Mouse (Mus musculus) heart, embryonic 12.5 days (tissue): ENCODE measurements at regions not wholly inside any gene's neighbourhood (a gene's known extent, or its start where the extent isn't known, plus 50 kb on each side); places are given as distances from the start of the nearest gene placed in this dataset.

ENCODE experiments used
- ATAC-seq: fragments of 200-750 bp; cut with Nextera tagmentation; 2 replicates; pipeline ENCODE4 v1.8.0; 2017; ENCODE audit warnings: moderate TSS enrichment, moderate library complexity; ENCODE audit not compliant: insufficient number of reproducible peaks, low FRiP score
- H3K27ac ChIP-seq: fragments of 300-500 bp; sonication (generic); 2 replicates; pipeline ENCODE4 v1.5.1; 2016; ENCODE audit warnings: mild to moderate bottlenecking, moderate library complexity; ENCODE audit not compliant: poor library complexity, severe bottlenecking
- H3K27me3 ChIP-seq: fragments of 300-500 bp; sonication (generic); replicated peaks from 2 replicates; pipeline ENCODE4 v1.6.1; 2016; ENCODE audit warnings: mild to moderate bottlenecking, moderate library complexity
- H3K36me3 ChIP-seq: fragments of 300-500 bp; sonication (generic); 2 replicates; pipeline ENCODE4 v1.6.1; 2016; ENCODE audit warnings: mild to moderate bottlenecking, moderate library complexity
- H3K4me1 ChIP-seq: fragments of 300-500 bp; sonication (generic); replicated peaks from 2 replicates; pipeline ENCODE4 v1.6.1; 2016; ENCODE audit warnings: mild to moderate bottlenecking
- H3K4me2 ChIP-seq: fragments of 300-500 bp; sonication (generic); 2 replicates; pipeline ENCODE4 v1.6.1; 2016; ENCODE audit warnings: mild to moderate bottlenecking, moderate library complexity
- H3K4me3 ChIP-seq: fragments of 300-500 bp; sonication (generic); 2 replicates; pipeline ENCODE4 v1.5.1; 2016; ENCODE audit warnings: mild to moderate bottlenecking
- H3K9ac ChIP-seq: fragments of 300-500 bp; sonication (generic); 2 replicates; pipeline ENCODE4 v1.6.1; 2016; ENCODE audit warnings: mild to moderate bottlenecking, moderate library complexity
- H3K9me3 ChIP-seq: fragments of 300-500 bp; sonication (generic); replicated peaks from 2 replicates; pipeline ENCODE4 v1.6.1; 2016; ENCODE audit warnings: mild to moderate bottlenecking, moderate library complexity
- WGBS: fragments of 180-500 bp; shearing (Covaris S2); methylation state at CpG from one replicate; pipeline ENCODE4 v1.1.7; 2016; 5-methylcytosine and 5-hydroxymethylcytosine counted together

- WGBS: 10% methylated on average over 6 of the region's 6 CpGs
- Histone ChIP-seq H3K9ac (no peak overlapping the region), H3K4me1 (peaks cover 34% of the 10 kb centered on the region)
Observed at GRCm38 (mm10) chr3:104319377-104319776, 99.2 kb upstream of the Magi3 start.

GRCm38 (mm10) chr3:104318911-104319310 lies 98.7 kb upstream of the Magi3 start:
- H3K4me1 ChIP-seq: peaks cover 34% of the 10 kb centered on the region
- no peak overlapping the region for H3K4me3 ChIP-seq
- H3K27me3 ChIP-seq: no peaks in the 10 kb centered on the region
- H3K36me3 ChIP-seq: no peaks in the 10 kb centered on the region
- 5% methylated on average over 8 of the region's 8 CpGs for WGBS
- H3K9me3 ChIP-seq: no peaks in the 10 kb centered on the region
- no peak overlapping the region for H3K9ac ChIP-seq
- peak overlapping the region; percentile 68 for H3K27ac ChIP-seq
- peak; percentile 75; the same call in 1 of the 2 replicates for ATAC-seq
- peak overlapping the region; percentile 48 for H3K4me2 ChIP-seq

More at GRCm38 (mm10) chr3:104319377-104319776, 99.2 kb upstream of the Magi3 start:
- Histone ChIP-seq H3K27me3 (no peaks in the 10 kb centered on the region), H3K27ac (peak overlapping the region; percentile 68), H3K36me3 (no peaks in the 10 kb centered on the region), H3K9me3 (no peaks in the 10 kb centered on the region), H3K4me2 (peak overlapping the region; percentile 48), H3K4me3 (no peak overlapping the region)
- ATAC-seq: peak; percentile 59

- peaks cover 31% of the 10 kb centered on the region for H3K4me1 ChIP-seq
- H3K4me3 ChIP-seq: no peak overlapping the region
- no peaks in the 10 kb centered on the region for H3K27me3 ChIP-seq
- H3K27ac ChIP-seq: no peak overlapping the region
- 59% methylated on average over 4 of the region's 4 CpGs for WGBS
- H3K9ac ChIP-seq: no peak overlapping the region
- H3K4me2 ChIP-seq: no peak overlapping the region
- no peak for ATAC-seq
- no peaks in the 10 kb centered on the region for H3K36me3 ChIP-seq
- H3K9me3 ChIP-seq: no peaks in the 10 kb centered on the region
Observed at GRCm38 (mm10) chr3:104317528-104317927, 97.4 kb upstream of the Magi3 start.

- H3K4me3 ChIP-seq: no peak overlapping the region
- no peaks in the 10 kb centered on the region for H3K36me3 ChIP-seq
- 58% methylated on average over 4 of the region's 4 CpGs for WGBS
- no peak overlapping the region for H3K4me2 ChIP-seq
- ATAC-seq: no peak
- H3K4me1 ChIP-seq: peaks cover 16% of the 10 kb centered on the region
- no peak overlapping the region for H3K9ac ChIP-seq
- H3K27me3 ChIP-seq: no peaks in the 10 kb centered on the region
- H3K9me3 ChIP-seq: no peaks in the 10 kb centered on the region
- no peak overlapping the region for H3K27ac ChIP-seq
Observed at GRCm38 (mm10) chr3:104313063-104313462, 92.9 kb upstream of the Magi3 start.

- no peak overlapping the region for H3K27ac ChIP-seq
- peaks cover 23% of the 10 kb centered on the region for H3K4me1 ChIP-seq
- no peaks in the 10 kb centered on the region for H3K9me3 ChIP-seq
- no peaks in the 10 kb centered on the region for H3K36me3 ChIP-seq
- H3K27me3 ChIP-seq: no peaks in the 10 kb centered on the region
- ATAC-seq: no peak
- WGBS: 84% methylated on average over 1 of the region's 1 CpGs
- no peak overlapping the region for H3K4me2 ChIP-seq
- no peak overlapping the region for H3K9ac ChIP-seq
- H3K4me3 ChIP-seq: no peak overlapping the region
Observed at GRCm38 (mm10) chr3:104306961-104307360, 86.8 kb upstream of the Magi3 start.

- Histone ChIP-seq H3K27ac (no peak overlapping the region; the same call in 1 of the 2 replicates), H3K9ac (no peak overlapping the region), H3K27me3 (no peaks in the 10 kb centered on the region), H3K9me3 (no peaks in the 10 kb centered on the region), H3K4me1 (peaks cover 28% of the 10 kb centered on the region), H3K4me2 (peak overlapping the region; percentile 37), H3K36me3 (no peaks in the 10 kb centered on the region), H3K4me3 (no peak overlapping the region)
- no peak for ATAC-seq
- 8% methylated on average over 12 of the region's 12 CpGs for WGBS
Observed at GRCm38 (mm10) chr3:104305904-104306563, 85.9 kb upstream of the Magi3 start.

- H3K4me3 ChIP-seq: no peak overlapping the region
- H3K9ac ChIP-seq: no peak overlapping the region
- no peak overlapping the region for H3K27ac ChIP-seq
- no peaks in the 10 kb centered on the region for H3K27me3 ChIP-seq
- H3K36me3 ChIP-seq: no peaks in the 10 kb centered on the region
- WGBS: 80% methylated on average over 7 of the region's 7 CpGs
- no peaks in the 10 kb centered on the region for H3K9me3 ChIP-seq
- peaks cover 29% of the 10 kb centered on the region for H3K4me1 ChIP-seq
- ATAC-seq: no peak
- H3K4me2 ChIP-seq: no peak overlapping the region
Observed at GRCm38 (mm10) chr3:104303577-104303976, 83.4 kb upstream of the Magi3 start.

- H3K9ac ChIP-seq: no peak overlapping the region
- no peak for ATAC-seq
Observed at GRCm38 (mm10) chr3:104300201-104300600, 80.0 kb upstream of the Magi3 start.

GRCm38 (mm10) chr3:104298878-104299277 lies 78.7 kb upstream of the Magi3 start:
- ATAC-seq: 0 out of 2 replicates have a peak, but pooled peaks have one; percentile 36

More at GRCm38 (mm10) chr3:104300201-104300600, 80.0 kb upstream of the Magi3 start:
- no peak overlapping the region for H3K4me3 ChIP-seq
- no peak overlapping the region for H3K27ac ChIP-seq
- H3K4me1 ChIP-seq: peaks cover 22% of the 10 kb centered on the region
- H3K9me3 ChIP-seq: no peaks in the 10 kb centered on the region
- no peak overlapping the region for H3K4me2 ChIP-seq
- H3K36me3 ChIP-seq: no peaks in the 10 kb centered on the region
- 90% methylated on average over 5 of the region's 5 CpGs for WGBS
- no peaks in the 10 kb centered on the region for H3K27me3 ChIP-seq

GRCm38 (mm10) chr3:104298409-104298808 lies 78.2 kb upstream of the Magi3 start:
- no peak for ATAC-seq
- H3K27ac ChIP-seq: no peak overlapping the region
- no peaks in the 10 kb centered on the region for H3K9me3 ChIP-seq
- no peaks in the 10 kb centered on the region for H3K36me3 ChIP-seq
- H3K9ac ChIP-seq: no peak overlapping the region
- no peak overlapping the region for H3K4me3 ChIP-seq
- peaks cover 28% of the 10 kb centered on the region for H3K4me1 ChIP-seq
- no peak overlapping the region for H3K4me2 ChIP-seq
- H3K27me3 ChIP-seq: no peaks in the 10 kb centered on the region
- WGBS: 82% methylated on average over 2 of the region's 2 CpGs

More at GRCm38 (mm10) chr3:104298878-104299277, 78.7 kb upstream of the Magi3 start:
- H3K4me3 ChIP-seq: no peak overlapping the region
- no peak overlapping the region for H3K27ac ChIP-seq
- no peak overlapping the region for H3K9ac ChIP-seq
- H3K27me3 ChIP-seq: no peaks in the 10 kb centered on the region
- no peaks in the 10 kb centered on the region for H3K36me3 ChIP-seq
- H3K4me1 ChIP-seq: peaks cover 28% of the 10 kb centered on the region
- H3K4me2 ChIP-seq: no peak overlapping the region
- WGBS: 41% methylated on average over 4 of the region's 4 CpGs
- no peaks in the 10 kb centered on the region for H3K9me3 ChIP-seq

- Histone ChIP-seq H3K9me3 (no peaks in the 10 kb centered on the region), H3K36me3 (no peaks in the 10 kb centered on the region), H3K9ac (no peak overlapping the region), H3K27ac (no peak overlapping the region), H3K4me1 (peaks cover 28% of the 10 kb centered on the region), H3K27me3 (no peaks in the 10 kb centered on the region), H3K4me2 (no peak overlapping the region), H3K4me3 (no peak overlapping the region)
- no peak for ATAC-seq
- WGBS: 46% methylated on average over 6 of the region's 6 CpGs
Observed at GRCm38 (mm10) chr3:104297112-104297511, 76.9 kb upstream of the Magi3 start.

GRCm38 (mm10) chr3:104295856-104296255 lies 75.7 kb upstream of the Magi3 start:
- no peak overlapping the region for H3K4me2 ChIP-seq
- H3K27ac ChIP-seq: no peak overlapping the region
- H3K4me3 ChIP-seq: no peak overlapping the region
- H3K4me1 ChIP-seq: peaks cover 20% of the 10 kb centered on the region
- H3K36me3 ChIP-seq: no peaks in the 10 kb centered on the region
- 74% methylated on average over 9 of the region's 9 CpGs for WGBS
- no peak overlapping the region for H3K9ac ChIP-seq
- H3K9me3 ChIP-seq: no peaks in the 10 kb centered on the region
- no peaks in the 10 kb centered on the region for H3K27me3 ChIP-seq
- no peak for ATAC-seq
